Mouse (Mus musculus) cerebellum, adult 2 months (tissue): Measurements from ENCODE around the gene Trpm5.

Experiments used
- CTCF ChIP-seq: fragments of 200-500 bp; IDR thresholded peaks from 2 replicates; pipeline ENCODE4 v1.5.1; 2011; ENCODE audit warnings: low read depth, mild to moderate bottlenecking, control low read depth, low read length, moderate library complexity, borderline replicate concordance; ENCODE audit not compliant: insufficient read depth
- POLR2A ChIP-seq: fragments of 200-500 bp; IDR thresholded peaks from 2 replicates; pipeline ENCODE4 v1.6.1; 2011; ENCODE audit warnings: low read length, control low read depth, borderline replicate concordance; ENCODE audit not compliant: insufficient read depth

GRCm38 (mm10) chr7:143111719-143112118 lies 17.3 kb upstream of the Trpm5 start:
- TF ChIP-seq POLR2A (no peak), CTCF (no peak)
